Mouse (Mus musculus) thymus, postnatal 4 days (tissue): ENCODE data around the gene Casd1.

Experiments
- DNase-seq: peaks from one replicate; pipeline ENCODE4 v3.0.0; 2021

Casd1 gene

GRCm38 (mm10) chr6:4600658-4601296, at the start of gene Casd1:
Gene Casd1, plus strand, starts transcription at chr6:4600839.
- peak; percentile 79 for DNase-seq

GRCm38 (mm10) chr6:4555366-4555765, 45.3 kb upstream of the Casd1 start:
- no peak for DNase-seq

- no peak for DNase-seq
Observed at GRCm38 (mm10) chr6:4557086-4557485, 43.6 kb upstream of the Casd1 start.

GRCm38 (mm10) chr6:4557678-4558077, 43.0 kb upstream of the Casd1 start:
- DNase-seq: peak; percentile 18

GRCm38 (mm10) chr6:4561156-4561555, 39.5 kb upstream of the Casd1 start:
- no peak for DNase-seq

- DNase-seq: no peak
Observed at GRCm38 (mm10) chr6:4561621-4562020, 39.0 kb upstream of the Casd1 start.

- no peak for DNase-seq
Observed at GRCm38 (mm10) chr6:4562401-4562800, 38.2 kb upstream of the Casd1 start.

GRCm38 (mm10) chr6:4563477-4563876, 37.2 kb upstream of the Casd1 start:
- DNase-seq: no peak

- DNase-seq: no peak
Observed at GRCm38 (mm10) chr6:4570412-4570811, 30.2 kb upstream of the Casd1 start.

- no peak for DNase-seq
Observed at GRCm38 (mm10) chr6:4577756-4578155, 22.9 kb upstream of the Casd1 start.

- DNase-seq: no peak
Observed at GRCm38 (mm10) chr6:4578343-4578742, 22.3 kb upstream of the Casd1 start.

- DNase-seq: no peak
Observed at GRCm38 (mm10) chr6:4579620-4580019, 21.0 kb upstream of the Casd1 start.

- DNase-seq: no peak
Observed at GRCm38 (mm10) chr6:4583485-4583884, 17.2 kb upstream of the Casd1 start.

GRCm38 (mm10) chr6:4587946-4588345, 12.7 kb upstream of the Casd1 start:
- no peak for DNase-seq

GRCm38 (mm10) chr6:4588722-4589121, 11.9 kb upstream of the Casd1 start:
- no peak for DNase-seq

- DNase-seq: no peak
Observed at GRCm38 (mm10) chr6:4590089-4590488, 10.6 kb upstream of the Casd1 start.

- no peak for DNase-seq
Observed at GRCm38 (mm10) chr6:4597711-4598110, 2.9 kb upstream of the Casd1 start.

GRCm38 (mm10) chr6:4600085-4600657, 468 bp upstream of the Casd1 start:
- DNase-seq: no peak

GRCm38 (mm10) chr6:4601297-4601931, 775 bp downstream of the Casd1 start:
- DNase-seq: peak; percentile 73

- DNase-seq: no peak
Observed at GRCm38 (mm10) chr6:4602012-4602411, 1.4 kb downstream of the Casd1 start.

GRCm38 (mm10) chr6:4606394-4606793, 5.8 kb downstream of the Casd1 start:
- DNase-seq: no peak

GRCm38 (mm10) chr6:4610216-4610896, 9.7 kb downstream of the Casd1 start:
- no peak for DNase-seq

- DNase-seq: no peak
Observed at GRCm38 (mm10) chr6:4611853-4612252, 11.2 kb downstream of the Casd1 start.

GRCm38 (mm10) chr6:4612431-4612830, 11.8 kb downstream of the Casd1 start:
- DNase-seq: no peak
